Mouse (Mus musculus): ENCODE measurements around the gene Plch1. TPM values are rescaled to one million over a fixed set of nuclear protein-coding genes. Genes with fewer than 3 reads are reported as not detected.

The Plch1 gene
- polyA plus RNA-seq, 1 experiment from 2014 or later = 1.2 TPM

DNA sequence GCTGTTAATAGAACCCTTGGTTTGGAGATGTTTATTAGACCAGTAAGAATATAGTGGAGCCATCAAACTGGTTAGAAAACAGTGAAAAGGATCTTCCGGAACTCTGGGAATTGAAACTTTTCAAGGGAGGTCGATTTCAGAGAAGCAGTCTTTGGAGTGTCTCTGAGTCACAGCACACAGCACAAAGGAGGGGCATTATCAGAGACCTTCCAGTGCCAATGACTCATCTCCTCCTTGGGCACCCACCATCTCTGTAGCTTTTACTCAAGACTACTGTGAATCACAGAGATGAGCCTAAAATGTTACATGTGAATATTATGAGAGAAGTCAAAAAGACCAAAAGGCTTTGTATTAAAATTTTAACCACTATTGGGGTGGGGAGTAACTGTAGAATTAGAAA, 93.8 kb downstream of the Plch1 start:
- no peak overlapping the region for H3K9ac ChIP-seq
- no peaks in the 10 kb centered on the region for H3K4me1 ChIP-seq
- no peak for ATAC-seq (ENCODE audit: insufficient number of reproducible peaks, low FRiP score, low TSS enrichment, low read depth)
- no peaks in the 10 kb centered on the region for H3K36me3 ChIP-seq
- no peak overlapping the region for H3K4me2 ChIP-seq
- H3K4me3 ChIP-seq = no peak overlapping the region
- 87% methylated on average over 2 of the region's 2 CpGs for whole genome bisulfite sequencing
- no peaks in the 10 kb centered on the region for H3K9me3 ChIP-seq
- H3K27ac ChIP-seq = no peak overlapping the region
- no peaks in the 10 kb centered on the region for H3K27me3 ChIP-seq

DNA sequence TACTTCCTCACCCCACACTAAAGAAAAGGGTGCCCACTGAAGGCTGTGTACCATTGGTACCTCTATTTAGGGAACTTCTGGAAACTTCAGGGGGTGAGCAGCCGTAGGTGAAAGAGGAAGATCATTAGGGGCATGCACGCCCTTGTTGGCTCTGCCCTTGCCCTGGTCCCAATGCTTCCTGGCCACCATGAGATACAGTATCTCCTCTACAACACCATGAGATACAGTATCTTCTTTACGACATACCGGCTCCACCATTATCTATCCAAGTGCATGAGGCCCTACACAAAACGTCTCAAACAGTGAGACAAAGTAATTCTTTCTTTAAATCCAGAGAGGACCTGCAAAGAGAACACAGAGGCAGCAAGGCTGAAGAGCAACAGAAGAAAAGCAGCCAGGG, 98.6 kb downstream of the Plch1 start:
- H3K36me3 ChIP-seq = no peaks in the 10 kb centered on the region
- H3K9me3 ChIP-seq = no peaks in the 10 kb centered on the region
- no peak overlapping the region for H3K4me2 ChIP-seq
- no peak overlapping the region for H3K4me3 ChIP-seq
- ATAC-seq (ENCODE audit: insufficient number of reproducible peaks, low FRiP score, low TSS enrichment, low read depth) = no peak
- H3K4me1 ChIP-seq = no peaks in the 10 kb centered on the region
- H3K9ac ChIP-seq = no peak overlapping the region
- H3K27me3 ChIP-seq = no peaks in the 10 kb centered on the region
- H3K27ac ChIP-seq = no peak overlapping the region
- WGBS = 85% methylated on average over 5 of the region's 5 CpGs

DNA sequence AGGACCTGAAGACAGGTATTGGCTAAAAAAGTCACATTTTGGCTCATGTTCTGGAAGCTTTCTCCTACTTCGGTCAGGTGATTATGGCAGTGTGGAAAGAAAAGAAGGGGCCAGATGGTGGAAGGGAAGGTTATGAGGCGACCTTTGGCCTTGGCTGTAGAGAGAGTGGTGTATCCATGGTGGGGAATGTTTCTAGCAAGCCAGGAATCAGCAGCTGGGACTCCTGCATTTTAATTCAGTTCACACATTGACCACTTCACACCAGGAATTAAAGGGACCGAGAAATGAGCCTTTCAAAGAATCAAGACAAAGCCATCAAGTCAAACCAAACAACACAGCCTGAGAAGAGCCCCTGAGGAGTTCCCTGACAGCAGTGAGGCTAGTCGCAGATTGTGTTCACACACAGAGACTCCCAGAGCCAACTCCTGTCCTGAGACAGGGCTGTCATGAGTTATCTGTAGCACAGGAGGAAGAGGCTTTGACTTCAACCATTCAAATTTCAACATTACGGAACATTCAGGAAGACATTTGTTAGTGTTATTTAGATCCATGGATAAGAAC, 112.4 kb downstream of the Plch1 start:
- no peaks in the 10 kb centered on the region for H3K36me3 ChIP-seq
- WGBS = 65% methylated on average over 5 of the region's 5 CpGs
- no peak for ATAC-seq (ENCODE audit: insufficient number of reproducible peaks, low FRiP score, low TSS enrichment, low read depth)
- H3K4me3 ChIP-seq = no peak overlapping the region
- no peaks in the 10 kb centered on the region for H3K4me1 ChIP-seq
- no peaks in the 10 kb centered on the region for H3K9me3 ChIP-seq
- H3K27me3 ChIP-seq = no peaks in the 10 kb centered on the region
- no peak overlapping the region for H3K4me2 ChIP-seq
- no peak overlapping the region for H3K27ac ChIP-seq
- H3K9ac ChIP-seq = no peak overlapping the region

DNA sequence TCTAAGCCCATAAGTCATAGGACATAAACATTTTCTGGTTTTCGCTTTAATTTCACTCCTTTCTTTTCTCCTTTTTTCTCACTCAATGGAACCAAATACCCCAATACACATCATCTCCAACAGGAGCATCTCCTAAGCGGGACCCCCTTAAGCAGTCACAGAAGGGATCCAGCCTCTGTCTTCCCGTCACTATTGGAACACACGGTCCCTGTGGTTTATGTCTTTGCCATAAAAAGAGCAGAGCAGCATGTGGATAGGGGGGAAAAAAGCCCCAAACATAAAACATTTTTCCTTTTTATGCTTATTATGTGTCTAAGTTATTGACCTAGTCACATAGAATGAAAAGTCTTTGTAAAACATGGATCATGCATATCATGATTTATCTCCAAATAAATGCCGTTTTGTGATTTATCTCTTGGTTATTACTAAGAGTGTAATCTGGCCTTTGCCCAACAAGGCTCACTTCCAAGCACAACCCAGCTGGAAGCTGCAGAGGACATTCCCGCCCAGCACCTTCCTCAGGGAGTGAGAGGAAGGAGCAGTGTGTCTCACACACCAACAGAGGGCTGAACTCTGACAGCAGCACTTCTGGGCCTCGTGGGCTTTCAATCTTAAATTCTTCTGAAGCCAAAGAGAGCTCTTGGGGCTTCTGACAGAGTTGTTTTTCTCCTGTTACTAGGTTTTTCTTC, 126.5 kb downstream of the Plch1 start:
- Histone ChIP-seq H3K27me3 (no peaks in the 10 kb centered on the region), H3K27ac (no peak overlapping the region), H3K4me3 (no peak overlapping the region), H3K9me3 (no peaks in the 10 kb centered on the region), H3K9ac (no peak overlapping the region), H3K4me1 (no peaks in the 10 kb centered on the region), H3K4me2 (no peak overlapping the region), H3K36me3 (no peaks in the 10 kb centered on the region)
- no peak for ATAC-seq (ENCODE audit: insufficient number of reproducible peaks, low FRiP score, low TSS enrichment, low read depth)
- WGBS = 57% methylated on average over 7 of the region's 7 CpGs

DNA sequence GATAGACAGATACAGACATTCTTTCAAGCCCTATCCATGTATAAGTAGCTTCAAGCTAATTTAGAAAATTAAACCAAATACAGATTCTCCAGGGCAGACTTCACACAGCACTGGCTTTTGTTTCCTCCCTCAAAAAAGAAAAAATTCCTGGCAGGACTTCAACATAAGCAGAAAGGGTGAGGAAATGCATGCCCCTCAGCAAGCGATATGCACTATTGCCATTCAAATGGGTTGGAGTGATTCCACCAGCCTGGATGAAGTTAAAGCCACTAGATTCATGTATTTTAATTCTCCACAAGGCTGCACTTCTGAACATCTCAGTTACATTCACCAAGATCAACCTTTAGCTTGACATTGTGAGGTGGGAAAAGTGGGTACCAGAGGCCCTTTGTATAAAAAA, 138.5 kb downstream of the Plch1 start:
- Histone ChIP-seq H3K36me3 (no peaks in the 10 kb centered on the region), H3K4me1 (no peaks in the 10 kb centered on the region), H3K9me3 (no peaks in the 10 kb centered on the region), H3K27me3 (no peaks in the 10 kb centered on the region), H3K4me3 (no peak overlapping the region), H3K9ac (no peak overlapping the region), H3K4me2 (no peak overlapping the region), H3K27ac (no peak overlapping the region)
- 61% methylated on average over 1 of the region's 1 CpGs for WGBS
- no peak for ATAC-seq (ENCODE audit: insufficient number of reproducible peaks, low FRiP score, low TSS enrichment, low read depth)

DNA sequence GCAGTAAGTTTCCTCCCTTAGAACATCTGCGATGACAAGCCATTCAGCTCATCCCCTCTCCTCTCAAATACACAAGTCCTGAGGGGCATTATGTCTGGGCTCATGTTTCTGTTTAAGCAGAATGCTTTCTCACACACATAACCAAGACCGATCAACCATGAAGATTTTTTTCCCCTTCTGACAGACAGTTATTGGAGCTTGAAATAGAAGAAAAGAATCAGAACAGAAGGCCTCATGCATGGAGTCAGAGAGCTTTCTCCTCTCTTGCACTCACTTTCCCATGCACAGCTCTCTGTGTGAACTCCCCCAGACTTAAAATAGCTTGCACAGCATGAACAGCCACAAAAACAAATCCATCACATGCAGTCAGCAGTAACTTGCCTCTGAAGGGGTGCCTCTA, 159.2 kb downstream of the Plch1 start:
- Histone ChIP-seq H3K27me3 (no peaks in the 10 kb centered on the region), H3K9ac (no peak overlapping the region), H3K27ac (no peak overlapping the region), H3K36me3 (no peaks in the 10 kb centered on the region), H3K9me3 (no peaks in the 10 kb centered on the region), H3K4me1 (no peaks in the 10 kb centered on the region), H3K4me2 (no peak overlapping the region), H3K4me3 (no peak overlapping the region)
- no peak for ATAC-seq (ENCODE audit: insufficient number of reproducible peaks, low FRiP score, low TSS enrichment, low read depth)
- 71% methylated on average over 2 of the region's 2 CpGs for WGBS

DNA sequence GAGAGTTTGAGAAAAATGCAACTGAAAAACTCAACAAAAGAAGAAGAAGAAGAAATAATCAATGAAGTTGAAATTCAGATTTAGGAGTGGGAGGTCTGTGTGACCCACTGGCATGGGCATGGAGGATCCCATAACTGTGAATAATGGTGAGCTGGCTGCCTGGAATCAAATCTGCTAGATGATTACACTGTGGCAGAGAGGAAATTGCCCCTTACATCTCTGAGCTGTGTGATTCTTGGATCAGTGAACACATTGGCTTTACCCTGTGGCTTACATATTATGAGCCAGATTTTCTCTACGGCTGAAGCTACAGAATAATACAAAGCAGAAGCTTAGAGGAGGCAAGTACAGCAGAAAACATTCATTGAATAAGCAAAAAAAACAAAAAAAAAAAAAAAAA, 170.9 kb downstream of the Plch1 start:
- no peak for ATAC-seq (ENCODE audit: insufficient number of reproducible peaks, low FRiP score, low TSS enrichment, low read depth)
- no peaks in the 10 kb centered on the region for H3K27me3 ChIP-seq
- no peaks in the 10 kb centered on the region for H3K9me3 ChIP-seq
- H3K9ac ChIP-seq = no peak overlapping the region
- H3K36me3 ChIP-seq = no peaks in the 10 kb centered on the region
- H3K27ac ChIP-seq = no peak overlapping the region
- H3K4me3 ChIP-seq = no peak overlapping the region
- no peaks in the 10 kb centered on the region for H3K4me1 ChIP-seq
- no peak overlapping the region for H3K4me2 ChIP-seq
- 79% methylated on average over 1 of the region's 1 CpGs for WGBS

DNA sequence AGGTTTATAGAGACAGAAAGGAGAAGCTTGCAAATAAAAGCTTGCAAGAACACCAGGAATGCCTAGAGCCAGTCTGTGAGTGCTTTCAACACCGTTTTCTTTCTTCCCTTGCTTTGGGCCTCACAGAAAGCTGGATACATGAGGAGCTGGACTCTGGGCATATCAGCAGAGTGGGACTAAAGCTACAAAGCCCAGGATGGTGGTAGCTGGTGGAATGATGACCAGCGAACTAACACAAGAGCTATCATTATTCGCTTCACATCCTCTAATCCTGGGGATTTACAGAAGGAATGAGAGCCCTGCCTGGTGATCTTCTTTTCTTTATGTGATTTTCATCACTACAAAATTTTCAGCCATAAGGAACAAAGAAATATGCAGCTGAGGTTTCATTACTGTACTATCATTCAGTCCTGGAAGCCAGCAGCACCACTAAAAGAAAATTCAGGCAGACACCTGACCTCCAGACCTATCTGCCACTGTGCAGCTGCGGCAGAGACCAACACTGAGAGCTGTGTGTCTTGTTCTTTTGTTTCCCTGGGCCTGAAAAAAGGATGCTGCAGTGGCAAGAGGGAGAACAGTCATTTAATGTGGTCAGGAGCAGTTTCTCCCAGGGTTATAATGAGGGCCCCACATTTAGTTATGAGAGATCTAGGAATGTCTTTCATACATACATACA, 172.5 kb downstream of the Plch1 start:
- H3K9me3 ChIP-seq = no peaks in the 10 kb centered on the region
- ATAC-seq (ENCODE audit: insufficient number of reproducible peaks, low FRiP score, low TSS enrichment, low read depth) = no peak
- H3K4me2 ChIP-seq = no peak overlapping the region
- no peak overlapping the region for H3K9ac ChIP-seq
- H3K4me3 ChIP-seq = no peak overlapping the region
- H3K4me1 ChIP-seq = no peaks in the 10 kb centered on the region
- no peaks in the 10 kb centered on the region for H3K36me3 ChIP-seq
- H3K27me3 ChIP-seq = no peaks in the 10 kb centered on the region
- 60% methylated on average over 4 of the region's 4 CpGs for WGBS
- no peak overlapping the region for H3K27ac ChIP-seq

DNA sequence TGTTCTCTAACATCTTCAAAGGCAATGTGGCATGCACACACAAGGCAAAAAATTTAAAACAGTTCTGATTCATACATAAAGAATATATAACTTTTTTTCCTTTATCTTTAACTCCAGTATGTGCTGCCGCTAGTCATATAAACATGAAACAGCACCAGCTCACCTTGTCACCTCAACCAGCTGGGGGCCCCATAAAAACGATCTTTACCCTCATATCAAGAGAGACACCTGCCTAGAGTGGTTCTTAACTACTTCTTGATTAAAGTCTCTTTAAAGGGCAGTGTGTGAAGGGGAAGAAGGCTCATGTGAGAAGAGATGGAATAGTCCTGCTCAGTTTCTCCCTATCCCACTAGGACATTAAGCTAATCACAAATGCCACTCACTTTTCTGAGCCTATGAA, 205.6 kb downstream of the Plch1 start:
- no peak overlapping the region for H3K4me2 ChIP-seq
- H3K4me3 ChIP-seq = no peak overlapping the region
- no peaks in the 10 kb centered on the region for H3K27me3 ChIP-seq
- WGBS = 48% methylated on average over 2 of the region's 2 CpGs
- no peaks in the 10 kb centered on the region for H3K36me3 ChIP-seq
- no peaks in the 10 kb centered on the region for H3K9me3 ChIP-seq
- no peak for ATAC-seq (ENCODE audit: insufficient number of reproducible peaks, low FRiP score, low TSS enrichment, low read depth)
- H3K4me1 ChIP-seq = no peaks in the 10 kb centered on the region
- H3K9ac ChIP-seq = no peak overlapping the region
- no peak overlapping the region for H3K27ac ChIP-seq

DNA sequence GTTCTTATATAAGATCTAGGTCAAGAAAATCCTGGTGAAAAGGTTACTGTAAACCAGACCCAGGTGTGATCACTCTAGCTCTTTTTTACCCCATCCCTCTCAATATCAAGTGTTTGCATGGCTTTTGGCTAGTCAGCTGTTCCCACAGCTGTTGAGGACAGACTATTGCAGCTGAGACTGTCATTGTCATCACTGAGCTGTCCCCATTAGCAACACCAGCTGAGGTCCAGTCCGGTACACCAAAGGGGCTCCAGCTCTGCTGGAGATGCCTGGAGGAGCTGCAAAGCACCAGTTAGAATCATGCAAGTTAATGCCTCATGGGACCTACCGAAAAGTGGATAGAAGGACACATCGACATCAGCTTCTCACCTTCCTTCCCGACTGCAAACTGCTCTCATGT, 206.5 kb downstream of the Plch1 start:
- H3K9me3 ChIP-seq = no peaks in the 10 kb centered on the region
- H3K4me1 ChIP-seq = no peaks in the 10 kb centered on the region
- no peaks in the 10 kb centered on the region for H3K36me3 ChIP-seq
- no peak overlapping the region for H3K9ac ChIP-seq
- 82% methylated on average over 4 of the region's 4 CpGs for WGBS
- no peak overlapping the region for H3K4me2 ChIP-seq
- H3K4me3 ChIP-seq = no peak overlapping the region
- H3K27me3 ChIP-seq = no peaks in the 10 kb centered on the region
- H3K27ac ChIP-seq = no peak overlapping the region
- no peak for ATAC-seq (ENCODE audit: insufficient number of reproducible peaks, low FRiP score, low TSS enrichment, low read depth)

DNA sequence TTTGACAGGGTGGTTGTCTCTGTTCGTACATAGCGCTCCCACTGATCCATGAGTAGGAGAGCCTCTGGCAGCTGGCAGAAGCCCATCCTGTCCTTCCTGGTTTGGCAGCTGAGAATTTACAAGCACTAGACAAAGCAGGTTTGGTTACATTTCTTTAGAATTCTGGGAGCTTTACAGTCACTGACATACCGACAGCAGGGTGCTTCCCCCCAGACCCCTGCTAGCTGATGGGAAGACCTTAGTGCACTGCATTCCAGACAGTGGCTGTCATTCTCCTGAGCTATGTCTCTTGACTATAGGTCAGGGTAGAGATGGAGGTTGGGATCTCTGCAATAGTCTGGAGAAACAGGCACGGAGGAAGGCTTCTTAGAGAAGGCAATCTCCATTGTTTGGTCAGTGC, 230.5 kb downstream of the Plch1 start:
- ATAC-seq (ENCODE audit: insufficient number of reproducible peaks, low FRiP score, low TSS enrichment, low read depth) = no peak
- no peak overlapping the region for H3K4me2 ChIP-seq
- H3K9me3 ChIP-seq = no peaks in the 10 kb centered on the region
- no peak overlapping the region for H3K27ac ChIP-seq
- H3K9ac ChIP-seq = no peak overlapping the region
- H3K4me3 ChIP-seq = no peak overlapping the region
- no peaks in the 10 kb centered on the region for H3K4me1 ChIP-seq
- no peaks in the 10 kb centered on the region for H3K36me3 ChIP-seq
- no peaks in the 10 kb centered on the region for H3K27me3 ChIP-seq
- 49% methylated on average over 4 of the region's 4 CpGs for WGBS

DNA sequence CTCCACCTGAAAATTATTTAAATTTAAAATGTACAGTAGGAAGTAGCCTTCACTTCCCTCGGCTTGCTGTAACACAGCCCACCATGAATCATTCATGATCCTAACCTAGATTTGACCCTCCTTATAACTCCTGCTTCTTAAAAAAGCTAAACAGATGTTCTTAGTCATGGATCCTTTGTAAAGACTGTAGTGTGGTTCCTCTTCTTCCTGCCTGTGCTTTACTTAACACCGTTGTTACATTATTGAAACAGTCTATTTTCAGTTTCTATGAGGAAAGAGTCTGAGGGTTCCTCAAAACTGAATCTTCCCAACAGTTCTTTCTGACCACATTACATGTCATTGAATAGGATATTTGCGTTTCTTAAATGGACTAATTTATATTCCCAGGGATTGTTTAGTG, 234.0 kb downstream of the Plch1 start:
- H3K4me3 ChIP-seq = no peak overlapping the region
- H3K27ac ChIP-seq = no peak overlapping the region
- no peak for ATAC-seq (ENCODE audit: insufficient number of reproducible peaks, low FRiP score, low TSS enrichment, low read depth)
- 65% methylated on average over 3 of the region's 3 CpGs for WGBS
- no peaks in the 10 kb centered on the region for H3K36me3 ChIP-seq
- H3K9ac ChIP-seq = no peak overlapping the region
- H3K4me1 ChIP-seq = no peaks in the 10 kb centered on the region
- H3K4me2 ChIP-seq = no peak overlapping the region
- no peaks in the 10 kb centered on the region for H3K9me3 ChIP-seq
- no peaks in the 10 kb centered on the region for H3K27me3 ChIP-seq

All from limb, embryonic 15.5 days (tissue).